Mouse (Mus musculus) lung, adult 2 months (tissue): ENCODE data around the gene Il22ra2.

Experiments
- CTCF ChIP-seq: fragments of 200-500 bp; IDR thresholded peaks from 2 replicates; pipeline ENCODE4 v1.5.1; 2011; ENCODE audit warnings: mild to moderate bottlenecking, low read length, control low read depth; ENCODE audit not compliant: insufficient read depth
- POLR2A ChIP-seq: fragments of 200-500 bp; IDR thresholded peaks from 2 replicates; pipeline ENCODE4 v1.6.1; 2011; ENCODE audit warnings: low read depth, mild to moderate bottlenecking, control low read depth, low read length, borderline replicate concordance; ENCODE audit errors: extremely low read depth

DNA sequence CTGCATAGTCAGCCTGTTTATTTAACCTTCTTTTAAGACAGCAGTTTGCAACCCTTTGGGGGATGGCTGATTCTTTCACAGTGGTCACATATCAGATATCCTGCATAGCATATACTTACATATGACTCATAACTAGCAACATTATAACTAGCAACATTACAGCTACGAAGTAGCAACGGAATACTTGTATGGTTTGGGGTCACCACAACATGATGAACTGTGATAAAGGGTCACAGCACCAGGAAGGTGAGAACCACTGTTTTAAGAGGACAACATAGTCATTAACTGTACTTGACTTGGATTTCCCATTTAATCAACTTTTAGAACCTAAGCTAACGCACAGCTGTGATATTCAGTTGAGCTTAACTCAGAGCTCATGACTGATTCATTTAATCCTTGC, 44.2 kb upstream of the Il22ra2 start:
- no peak for TF ChIP-seq POLR2A
- TF ChIP-seq CTCF: no peak
